In the genomic region with DNA sequence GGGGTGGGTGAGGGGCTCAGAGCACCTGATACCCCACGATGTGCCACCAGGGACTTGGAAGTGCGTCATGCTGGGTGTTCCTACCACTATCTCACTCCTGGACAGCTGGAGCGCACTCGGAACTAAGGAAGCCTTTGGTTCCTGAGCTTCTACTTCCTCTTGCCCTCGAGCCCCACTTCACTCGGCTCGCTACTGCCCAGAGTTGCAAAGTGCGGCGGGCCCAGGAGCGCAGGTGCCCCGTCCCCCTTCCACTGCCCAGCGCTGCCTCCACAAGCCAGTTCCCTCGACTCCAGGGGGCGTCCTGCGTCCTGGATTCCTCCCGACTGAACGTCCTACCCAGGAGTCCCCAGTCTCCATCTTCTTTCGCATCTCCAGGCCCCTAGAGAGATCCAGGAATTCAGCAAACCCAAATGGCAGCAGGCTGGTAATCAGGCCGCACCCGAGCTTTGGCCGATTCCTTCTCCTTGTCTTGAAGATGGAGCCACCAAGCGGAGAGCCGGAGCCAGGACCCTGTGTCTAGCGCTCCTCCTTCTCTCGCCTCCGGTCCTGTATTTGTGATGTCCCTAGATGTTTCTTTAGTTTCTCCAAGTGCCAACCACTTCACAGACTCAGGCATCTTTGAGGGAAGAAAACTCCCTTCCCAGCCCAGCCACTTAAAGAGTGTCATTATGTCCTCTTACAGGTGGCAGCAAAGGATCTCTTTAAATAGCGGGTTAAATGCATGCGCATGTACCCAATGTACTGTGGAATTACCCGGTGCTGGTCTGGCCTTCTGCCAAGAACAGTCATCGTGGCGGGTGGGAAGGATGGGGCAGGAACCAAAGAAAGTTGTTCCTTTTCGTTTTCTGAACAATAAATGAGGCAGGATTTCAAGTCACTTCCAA, we compare ENCODE assay signal across 8 mouse cellular contexts. TPM values are rescaled to one million over a fixed set of nuclear protein-coding genes. Genes with fewer than 3 reads are reported as not detected.
DNase-seq lines count a peak whose midpoint lies in the region; ATAC-seq and TF ChIP-seq lines count a peak whose summit lies in the region.

No protein-coding gene starts in this region.

- peak; percentile 79 for DNase-seq in Patski (ENCODE audit: low read depth, low spot score)
- DNase-seq in cerebellum, adult 8-10 months = peak; percentile 67
- peak; percentile 63 to 69 for DNase-seq in left cerebral cortex, adult 18-20 months (ENCODE audit: low spot score in 2 of 2)
- DNase-seq in lung, postnatal 4 days = peak; percentile 72 to 76
- peak; percentile 71 for DNase-seq in right cerebral cortex, adult 18-20 months
- peak; percentile 52 to 56 for DNase-seq in urinary bladder, postnatal 36 days (ENCODE audit: low spot score in 2 of 2)

- peaks cover 29% of the 10 kb centered on the region for H3K4me1 ChIP-seq in hindbrain, embryonic 13.5 days (replicated peaks)

- peak overlapping the region; percentile 81 for H3K4me3 ChIP-seq in hindbrain, embryonic 13.5 days

- H3K9me3 ChIP-seq in hindbrain, embryonic 13.5 days = no peaks in the 10 kb centered on the region

- no peak for TF ChIP-seq CTCF in Patski (IDR thresholded peaks at IDR 0.05)

- 0 out of 2 replicates have a peak, but pooled peaks cover 5% of the 10 kb centered on the region for H3K36me3 ChIP-seq in hindbrain, embryonic 13.5 days

- H3K27me3 ChIP-seq in Patski = no peaks in the 10 kb centered on the region
- no peaks in the 10 kb centered on the region for H3K27me3 ChIP-seq in hindbrain, embryonic 13.5 days

- ATAC-seq in Patski = peak; percentile 48
- ATAC-seq in frontal cortex, adult (ENCODE audit: low TSS enrichment) = peak; percentile 54
- ATAC-seq in hindbrain, embryonic 13.5 days (ENCODE audit: low FRiP score) = peak; percentile 53

- CTCF ChIA-PET in Patski (lab: Charles Lee) = interaction anchor here (0.7 to 3.4 kb wide), 14 partner anchors 10 to 112 kb away, joined by 3 to 22 read pairs (median 3); no protein-coding TSS in a partner anchor

- H3K27ac ChIP-seq in hindbrain, embryonic 13.5 days = peak overlapping the region; percentile 97

- peak overlapping the region; percentile 97 for H3K9ac ChIP-seq in hindbrain, embryonic 13.5 days

- 2% methylated on average over 32 of the region's 32 CpGs for WGBS in hindbrain, embryonic 13.5 days

- in situ Hi-C loops in Patski (cut with MboI; ENCODE audit: low pct_unique_long_range_greater_than_20kb) = no loop called here

- H3K4me2 ChIP-seq in hindbrain, embryonic 13.5 days = peak overlapping the region; percentile 93

- POLR2A ChIA-PET in Patski (lab: Charles Lee) = interaction anchor here (0.6 to 2.0 kb wide), 13 partner anchors 11 to 620 kb away, joined by 3 to 8 read pairs (median 3); a partner anchor contains a TSS

RNA-seq across cellular contexts. Expression of a gene that starts 0.7 kb away (rescaled TPM):
- polyA plus RNA-seq in Patski (2021) = 76.5 TPM
- polyA plus RNA-seq in hindbrain, embryonic 13.5 days (2015; fragmentation: Nextera tagmentation; extraction: Ambion mirVana) = 2.8 and 3.9 TPM in 2 replicates
- total RNA-seq in left cerebral cortex, adult 18-20 months (2021) = 100 to 1,000 TPM; 125 to 129 TPM

Comparison
In these comparisons a context has a peak if more than half of its experiments do, and no peak if none do; other contexts are left out.
1. Peak in every context shown above with its lines: DNase-seq, ATAC-seq, H3K4me3 ChIP-seq and H3K27ac ChIP-seq.
2. RNA of a gene that starts 0.7 kb away (polyA plus RNA-seq): 76.5 TPM in Patski (single experiment); 2.8 to 3.9 TPM in hindbrain, embryonic 13.5 days; every median in the first group is over 10 times any median in the second.